In genomic region chr10:75173712-75174111, GRCm38 (mm10) we compare ENCODE assay signal across 12 mouse cellular contexts. TPM values are rescaled to one million over a fixed set of nuclear protein-coding genes. Genes with fewer than 3 reads are reported as not detected.
DNase-seq lines count a peak whose midpoint lies in the region; ATAC-seq and TF ChIP-seq lines count a peak whose summit lies in the region.
"Had no signal": no experiment of that assay in that cellular context is flagged by ENCODE, and none has a peak within 500 bp of the region (broad histone marks: within the 10 kb centered on the region; RNA-seq: fewer than 3 reads in every experiment).

No protein-coding gene starts in this region.

- no peak overlapping the region for H3K4me3 ChIP-seq in forebrain, postnatal 0 days (ENCODE audit: low read depth, low read length)
- H3K4me3 ChIP-seq in forebrain, embryonic 13.5 days = no peak overlapping the region
- H3K4me3 ChIP-seq in liver, postnatal 0 days (ENCODE audit: low read depth, low read length) = no peak overlapping the region
- H3K4me3 ChIP-seq in liver, embryonic 12.5 days = no peak overlapping the region
- no peak overlapping the region for H3K4me3 ChIP-seq in stomach, postnatal 0 days (ENCODE audit: low read depth, low read length)
- H3K4me3 ChIP-seq in kidney, embryonic 14.5 days (ENCODE audit: low read length) = no peak overlapping the region
- H3K4me3 ChIP-seq: megakaryocyte, embryonic 14.5 days; neural tube, embryonic 12.5 days had no signal

- TF ChIP-seq EP300 in liver, postnatal 0 days (IDR thresholded peaks at IDR 0.05; ENCODE audit: low read depth) = no peak
- no peak for TF ChIP-seq EP300 in stomach, postnatal 0 days (optimal IDR thresholded peaks at IDR 0.05)

- H3K27ac ChIP-seq in forebrain, postnatal 0 days (ENCODE audit: low read depth, low read length) = no peak overlapping the region
- H3K27ac ChIP-seq in forebrain, embryonic 13.5 days = no peak overlapping the region
- peak overlapping the region; percentile 64; the same call in 1 of the 2 replicates for H3K27ac ChIP-seq in liver, postnatal 0 days (ENCODE audit: low read depth)
- no peak overlapping the region for H3K27ac ChIP-seq in liver, embryonic 12.5 days
- no peak overlapping the region; the same call in 1 of the 2 replicates for H3K27ac ChIP-seq in stomach, postnatal 0 days (replicated peaks)
- no peak overlapping the region for H3K27ac ChIP-seq in kidney, embryonic 14.5 days (ENCODE audit: low read depth, low read length)
- H3K27ac ChIP-seq: neural tube, embryonic 12.5 days had no signal

- no peak for TF ChIP-seq CTCF in forebrain, postnatal 0 days (IDR thresholded peaks at IDR 0.05; ENCODE audit: low read depth)
- TF ChIP-seq CTCF in liver, postnatal 0 days (IDR thresholded peaks at IDR 0.05; ENCODE audit: low read depth) = no peak
- TF ChIP-seq CTCF in stomach, postnatal 0 days (IDR thresholded peaks at IDR 0.05; ENCODE audit: low read depth) = no peak

- DNase-seq in forebrain, postnatal 0 days = no peak
- DNase-seq in liver, postnatal 0 days = no peak
- DNase-seq in lung, adult 18-20 months = peak; percentile 44 to 61
- DNase-seq in stomach, postnatal 0 days (ENCODE audit: low spot score) = no peak
- no peak for DNase-seq in cerebellum, adult 11-12 months
- DNase-seq: B cell, adult 2 months; right cerebral cortex, postnatal 4 days had no signal

- 81% methylated on average over 12 of the region's 12 CpGs for WGBS in forebrain, postnatal 0 days
- 88% methylated on average over 12 of the region's 12 CpGs for WGBS in forebrain, embryonic 13.5 days
- WGBS in liver, postnatal 0 days (ENCODE audit: insufficient replicate concordance) = 67% methylated on average over 12 of the region's 12 CpGs
- WGBS in liver, embryonic 12.5 days (ENCODE audit: insufficient replicate concordance) = 78% methylated on average over 12 of the region's 12 CpGs
- WGBS in stomach, postnatal 0 days = 66% methylated on average over 12 of the region's 12 CpGs
- WGBS in kidney, embryonic 14.5 days = 67% methylated on average over 12 of the region's 12 CpGs

- H3K36me3 ChIP-seq in forebrain, postnatal 0 days (ENCODE audit: insufficient read depth) = peaks cover 84% of the 10 kb centered on the region
- peaks cover 90% of the 10 kb centered on the region for H3K36me3 ChIP-seq in forebrain, embryonic 13.5 days (ENCODE audit: poor library complexity, severe bottlenecking)
- peaks cover 45% of the 10 kb centered on the region for H3K36me3 ChIP-seq in liver, postnatal 0 days (replicated peaks; ENCODE audit: insufficient read depth, low read length)
- H3K36me3 ChIP-seq in liver, embryonic 12.5 days = peaks cover 30% of the 10 kb centered on the region
- peaks cover 18% of the 10 kb centered on the region; the same call in 1 of the 2 replicates for H3K36me3 ChIP-seq in stomach, postnatal 0 days (ENCODE audit: control insufficient read depth, insufficient read depth, low read length)
- peaks cover 44% of the 10 kb centered on the region for H3K36me3 ChIP-seq in kidney, embryonic 14.5 days (ENCODE audit: control insufficient read depth, insufficient read depth, low read length)

- H3K9me3 ChIP-seq in forebrain, postnatal 0 days (ENCODE audit: low read length) = no peaks in the 10 kb centered on the region
- no peaks in the 10 kb centered on the region for H3K9me3 ChIP-seq in forebrain, embryonic 13.5 days (replicated peaks)
- H3K9me3 ChIP-seq in liver, postnatal 0 days (ENCODE audit: low read length) = no peaks in the 10 kb centered on the region
- no peaks in the 10 kb centered on the region for H3K9me3 ChIP-seq in liver, embryonic 12.5 days (replicated peaks)
- H3K9me3 ChIP-seq in stomach, postnatal 0 days (ENCODE audit: control insufficient read depth, low read length) = no peaks in the 10 kb centered on the region
- no peaks in the 10 kb centered on the region for H3K9me3 ChIP-seq in kidney, embryonic 14.5 days (ENCODE audit: control insufficient read depth, low read length)
- H3K9me3 ChIP-seq: neural tube, embryonic 12.5 days had no signal

- no peaks in the 10 kb centered on the region for H3K4me1 ChIP-seq in forebrain, postnatal 0 days (ENCODE audit: insufficient read depth)
- no peaks in the 10 kb centered on the region for H3K4me1 ChIP-seq in forebrain, embryonic 13.5 days
- H3K4me1 ChIP-seq in liver, postnatal 0 days (ENCODE audit: insufficient read depth) = peaks cover 3% of the 10 kb centered on the region
- H3K4me1 ChIP-seq in liver, embryonic 12.5 days = peaks cover 10% of the 10 kb centered on the region; the same call in 1 of the 2 replicates
- no peaks in the 10 kb centered on the region for H3K4me1 ChIP-seq in stomach, postnatal 0 days (replicated peaks; ENCODE audit: control insufficient read depth, insufficient read depth)
- no peaks in the 10 kb centered on the region for H3K4me1 ChIP-seq in kidney, embryonic 14.5 days (ENCODE audit: control insufficient read depth, insufficient read depth, low read length)
- H3K4me1 ChIP-seq: neural tube, embryonic 12.5 days had no signal

- ATAC-seq in forebrain, postnatal 0 days = no peak
- no peak for ATAC-seq in forebrain, embryonic 13.5 days
- ATAC-seq in liver, postnatal 0 days = peak; percentile 20; the same call in 1 of the 2 replicates
- ATAC-seq in liver, embryonic 12.5 days = no peak
- 0 out of 2 replicates have a peak, but pooled peaks have one; percentile 3 for ATAC-seq in stomach, postnatal 0 days (ENCODE audit: low FRiP score, low TSS enrichment)
- no peak; the same call in 1 of the 2 replicates for ATAC-seq in kidney, embryonic 14.5 days (ENCODE audit: low FRiP score, low TSS enrichment)

- no peaks in the 10 kb centered on the region for H3K27me3 ChIP-seq in forebrain, postnatal 0 days (ENCODE audit: insufficient read depth, low read length)
- H3K27me3 ChIP-seq in forebrain, embryonic 13.5 days = no peaks in the 10 kb centered on the region
- no peaks in the 10 kb centered on the region for H3K27me3 ChIP-seq in liver, postnatal 0 days (ENCODE audit: insufficient read depth, low read length)
- no peaks in the 10 kb centered on the region for H3K27me3 ChIP-seq in liver, embryonic 12.5 days (replicated peaks)
- no peaks in the 10 kb centered on the region for H3K27me3 ChIP-seq in stomach, postnatal 0 days (ENCODE audit: control insufficient read depth, insufficient read depth, low read length)
- H3K27me3 ChIP-seq in kidney, embryonic 14.5 days (ENCODE audit: control insufficient read depth, insufficient read depth, low read length) = no peaks in the 10 kb centered on the region
- H3K27me3 ChIP-seq: megakaryocyte, embryonic 14.5 days; neural tube, embryonic 12.5 days had no signal

- no peak overlapping the region for H3K9ac ChIP-seq in forebrain, postnatal 0 days
- H3K9ac ChIP-seq in forebrain, embryonic 13.5 days = no peak overlapping the region
- H3K9ac ChIP-seq in liver, postnatal 0 days (replicated peaks) = 0 out of 2 replicates have a peak overlapping the region, but pooled peaks have one; percentile 8
- no peak overlapping the region for H3K9ac ChIP-seq in liver, embryonic 12.5 days
- no peak overlapping the region for H3K9ac ChIP-seq in stomach, postnatal 0 days (ENCODE audit: low read length)
- no peak overlapping the region for H3K9ac ChIP-seq in kidney, embryonic 14.5 days (ENCODE audit: low read depth, low read length)
- H3K9ac ChIP-seq: neural tube, embryonic 12.5 days had no signal

- 0 out of 2 replicates have a peak overlapping the region, but pooled peaks have one; percentile 8 for H3K4me2 ChIP-seq in forebrain, postnatal 0 days (ENCODE audit: low read depth)
- no peak overlapping the region for H3K4me2 ChIP-seq in forebrain, embryonic 13.5 days
- no peak overlapping the region for H3K4me2 ChIP-seq in liver, postnatal 0 days (ENCODE audit: low read depth, low read length)
- H3K4me2 ChIP-seq in liver, embryonic 12.5 days = no peak overlapping the region
- peak overlapping the region; percentile 20; the same call in 1 of the 2 replicates for H3K4me2 ChIP-seq in stomach, postnatal 0 days (replicated peaks; ENCODE audit: low read depth)
- no peak overlapping the region for H3K4me2 ChIP-seq in kidney, embryonic 14.5 days (replicated peaks; ENCODE audit: low read depth, low read length)
- H3K4me2 ChIP-seq: neural tube, embryonic 12.5 days had no signal

RNA-seq across cellular contexts. Expression of gene Specc1l, which starts 38.2 kb away (rescaled TPM):
- 46.1 and 64.5 TPM in 2 replicates for total RNA-seq in forebrain, postnatal 0 days (2014; rRNA removed)
- polyA plus RNA-seq in forebrain, postnatal 0 days (2015; fragmentation: Nextera tagmentation; extraction: Ambion mirVana) = 16.2 and 21.4 TPM in 2 replicates
- 35.4 and 39.6 TPM in 2 replicates for polyA plus RNA-seq in forebrain, embryonic 13.5 days (2015; fragmentation: Nextera tagmentation; extraction: Ambion mirVana)
- 3.5 and 4.0 TPM in 2 replicates for polyA plus RNA-seq in liver, postnatal 0 days (2015; fragmentation: Nextera tagmentation; extraction: Ambion mirVana)
- polyA plus RNA-seq in liver, embryonic 12.5 days (2016; fragmentation: Nextera tagmentation; extraction: Ambion mirVana) = 13.2 and 13.4 TPM in 2 replicates
- 9.2 and 9.4 TPM in 2 replicates for polyA plus RNA-seq in stomach, postnatal 0 days (2015; fragmentation: Nextera tagmentation; extraction: Ambion mirVana)
- 17.2 and 27.6 TPM in 2 replicates for polyA plus RNA-seq in kidney, embryonic 14.5 days (2014; fragmentation: Nextera tagmentation; extraction: Ambion mirVana)

Comparison
In these comparisons a context has a peak if more than half of its experiments do, and no peak if none do; other contexts are left out.
1. ATAC-seq: peak in liver, postnatal 0 days (single experiment) and stomach, postnatal 0 days (single experiment); none in forebrain, postnatal 0 days (single experiment), forebrain, embryonic 13.5 days (single experiment), liver, embryonic 12.5 days (single experiment) and kidney, embryonic 14.5 days (single experiment).
2. H3K4me2 ChIP-seq: peak in forebrain, postnatal 0 days (single experiment) and stomach, postnatal 0 days (single experiment); none in forebrain, embryonic 13.5 days (single experiment), liver, postnatal 0 days (single experiment), liver, embryonic 12.5 days (single experiment) and kidney, embryonic 14.5 days (single experiment).
3. DNase-seq: peak in lung, adult 18-20 months (2 of 2); none in forebrain, postnatal 0 days (single experiment), liver, postnatal 0 days (single experiment), stomach, postnatal 0 days (single experiment) and cerebellum, adult 11-12 months (single experiment).